Mouse (Mus musculus) 416B (cell line): ENCODE data around the gene Gm49403.

Experiments
- DNase-seq: peaks from one replicate; pipeline ENCODE4 v3.0.0; 2011; ENCODE audit warnings: low read depth

Gene Gm49403

GRCm38 (mm10) chr19:8911810-8912209, 28.1 kb downstream of the Gm49403 start:
- DNase-seq = no peak

GRCm38 (mm10) chr19:8914212-8914611, 30.5 kb downstream of the Gm49403 start:
- DNase-seq = no peak

- no peak for DNase-seq
These were observed 35.3 kb downstream of the Gm49403 start for GRCm38 (mm10) chr19:8919000-8919399.

GRCm38 (mm10) chr19:8919684-8920072, 35.9 kb downstream of the Gm49403 start:
- no peak for DNase-seq

GRCm38 (mm10) chr19:8920073-8920736, 36.5 kb downstream of the Gm49403 start, which contains the start of gene B3gat3:
Gene B3gat3, plus strand, starts transcription at chr19:8920374.
- DNase-seq = peak; percentile 95

GRCm38 (mm10) chr19:8920836-8921291, 37.1 kb downstream of the Gm49403 start:
- DNase-seq = peak; percentile 87

GRCm38 (mm10) chr19:8921741-8922140, 38.0 kb downstream of the Gm49403 start:
- DNase-seq = no peak

GRCm38 (mm10) chr19:8926766-8927165, 43.0 kb downstream of the Gm49403 start:
- DNase-seq = no peak

- DNase-seq = no peak
These were observed 44.3 kb downstream of the Gm49403 start for GRCm38 (mm10) chr19:8927891-8928525.

GRCm38 (mm10) chr19:8928689-8929223, 45.0 kb downstream of the Gm49403 start:
- no peak for DNase-seq

- peak; percentile 93 for DNase-seq
These were observed 45.7 kb downstream of the Gm49403 start, which contains the start of the genes Rom1 and Eml3 for GRCm38 (mm10) chr19:8929224-8930088. Gene Rom1, minus strand, starts transcription at chr19:8929356. Gene Eml3, plus strand, starts transcription at chr19:8929552.

GRCm38 (mm10) chr19:8930117-8930516, 46.4 kb downstream of the Gm49403 start:
- DNase-seq = peak; percentile 41

GRCm38 (mm10) chr19:8930771-8931170, 47.0 kb downstream of the Gm49403 start:
- no peak for DNase-seq

- no peak for DNase-seq
These were observed 53.0 kb downstream of the Gm49403 start for GRCm38 (mm10) chr19:8936736-8937135.
